Mouse (Mus musculus) layer of hippocampus, postnatal 36 days (tissue): ENCODE data around the gene Myd88. TPM values are rescaled to one million over a fixed set of nuclear protein-coding genes. Genes with fewer than 3 reads are reported as not detected.

Experiments used
- DNase-seq, 2 experiments: peaks; one replicate each; pipeline ENCODE4 v3.0.0; 2022
- total RNA-seq, 2 experiments: library from RNA; stranded (reverse); gene quantifications; 2 replicates each; pipeline ENCODE4 v1.2.3; 2021

The Myd88 gene
- total RNA-seq, 2 experiments from 2014 or later = 5.8 to 8.5 TPM

- DNase-seq = peak; percentile 42 to 56
Observed at GRCm38 (mm10) chr9:119339558-119340211, 1.5 kb downstream of the Myd88 start, which contains the start of gene Acaa1a. Gene Acaa1a (plus strand): TSS chr9:119339676.

DNA sequence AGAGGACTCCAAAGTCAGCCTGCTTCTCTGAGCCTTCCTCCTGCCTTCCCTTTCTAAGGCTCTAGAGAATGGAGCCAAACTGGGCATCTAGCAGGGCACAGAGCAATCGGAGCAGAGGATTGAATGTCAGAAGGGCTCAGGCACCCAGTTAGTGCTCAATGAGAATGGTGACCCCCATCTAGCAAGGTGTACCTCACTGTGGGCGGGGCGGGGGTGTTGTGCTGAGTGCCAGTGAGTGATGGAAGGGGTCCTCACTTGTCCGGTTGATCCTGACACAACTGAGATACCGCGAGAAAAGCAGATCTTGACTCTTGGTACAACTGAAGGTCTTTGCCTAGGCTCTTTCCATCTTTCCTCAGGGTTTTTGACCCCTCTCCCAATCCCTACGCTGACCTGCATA lies 2.1 kb downstream of the Myd88 start:
- DNase-seq = no peak

- no peak for DNase-seq
Observed at GRCm38 (mm10) chr9:119338350-119338749, 2.9 kb downstream of the Myd88 start.

GRCm38 (mm10) chr9:119337842-119338241 lies 3.4 kb downstream of the Myd88 start:
- no peak for DNase-seq

GRCm38 (mm10) chr9:119335571-119335970 lies 5.6 kb downstream of the Myd88 start:
- DNase-seq = no peak

DNA sequence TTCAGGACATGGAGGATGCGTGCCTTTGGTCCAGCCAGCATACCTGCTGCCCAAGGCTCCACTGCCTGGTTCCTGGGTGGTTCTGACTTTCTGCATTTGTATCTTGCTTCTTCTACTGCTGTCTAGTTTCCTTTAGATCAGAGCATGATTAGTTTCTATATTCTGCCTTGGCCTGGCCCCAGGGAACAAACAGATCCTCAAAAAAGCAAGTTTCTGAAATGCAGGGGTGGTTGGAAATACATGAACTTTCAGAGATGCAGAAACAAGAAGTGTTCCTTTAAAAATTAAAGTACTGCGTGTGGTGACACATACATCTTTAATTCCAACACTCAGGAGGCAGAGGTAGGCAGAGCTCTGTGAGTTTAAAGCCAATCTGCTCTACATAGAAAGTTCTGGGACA lies 6.4 kb downstream of the Myd88 start:
- no peak for DNase-seq

DNA sequence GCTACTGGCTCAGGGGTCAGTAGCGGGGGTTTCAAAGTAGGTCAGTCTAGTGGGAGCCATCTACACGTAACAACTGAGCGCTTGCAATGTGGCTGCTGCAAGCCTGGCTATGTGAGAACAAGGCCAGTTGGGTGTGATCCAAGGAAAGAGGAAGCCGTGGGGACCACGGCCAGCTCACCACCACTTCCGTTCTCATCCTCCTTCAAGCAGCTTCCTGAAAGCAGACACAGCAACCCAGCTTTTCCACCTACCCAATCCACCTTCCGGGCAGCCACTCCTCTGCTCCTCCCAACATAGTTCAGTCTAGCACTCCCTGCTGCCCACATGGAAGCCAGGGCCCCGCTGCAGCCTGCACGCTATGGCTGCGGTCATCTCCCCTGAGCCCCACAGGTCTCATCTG lies 6.9 kb downstream of the Myd88 start:
- no peak for DNase-seq

- DNase-seq = no peak
Observed at GRCm38 (mm10) chr9:119330186-119330963, 10.8 kb downstream of the Myd88 start.

- DNase-seq = no peak
Observed at GRCm38 (mm10) chr9:119328488-119328887, 12.7 kb downstream of the Myd88 start.

DNA sequence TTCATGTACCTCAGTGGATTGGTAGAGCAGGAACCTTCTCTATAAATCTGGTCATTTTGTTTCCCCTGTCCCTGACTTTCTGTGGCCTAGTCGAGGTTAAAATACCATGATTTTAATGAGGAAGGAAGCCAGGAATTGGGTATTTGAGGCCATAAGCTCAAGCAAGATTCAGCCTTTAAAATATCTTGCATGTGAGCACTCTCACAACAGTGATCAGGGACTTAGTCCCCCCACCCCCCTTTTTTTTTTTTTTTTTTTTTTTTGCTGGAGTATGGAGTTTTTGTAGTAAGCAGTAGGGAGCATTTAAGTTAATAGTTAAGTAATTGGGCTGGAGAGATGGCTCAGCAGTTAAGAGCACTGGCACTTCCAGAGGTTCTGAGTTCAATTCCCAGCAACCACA lies 17.1 kb downstream of the Myd88 start:
- no peak for DNase-seq

GRCm38 (mm10) chr9:119323260-119323645 lies 18.0 kb downstream of the Myd88 start:
- DNase-seq = peak in 1 of 2 experiments; percentile 14

- DNase-seq = peak; percentile 99
Observed at GRCm38 (mm10) chr9:119322289-119323259, 18.6 kb downstream of the Myd88 start, which contains the start of gene Oxsr1. Gene Oxsr1 (minus strand): TSS chr9:119322427.

GRCm38 (mm10) chr9:119321392-119322229 lies 19.6 kb downstream of the Myd88 start:
- DNase-seq = peak in 1 of 2 experiments; percentile 11

- no peak for DNase-seq
Observed at GRCm38 (mm10) chr9:119320946-119321345, 20.3 kb downstream of the Myd88 start.

- no peak for DNase-seq
Observed at GRCm38 (mm10) chr9:119320446-119320845, 20.8 kb downstream of the Myd88 start.

DNA sequence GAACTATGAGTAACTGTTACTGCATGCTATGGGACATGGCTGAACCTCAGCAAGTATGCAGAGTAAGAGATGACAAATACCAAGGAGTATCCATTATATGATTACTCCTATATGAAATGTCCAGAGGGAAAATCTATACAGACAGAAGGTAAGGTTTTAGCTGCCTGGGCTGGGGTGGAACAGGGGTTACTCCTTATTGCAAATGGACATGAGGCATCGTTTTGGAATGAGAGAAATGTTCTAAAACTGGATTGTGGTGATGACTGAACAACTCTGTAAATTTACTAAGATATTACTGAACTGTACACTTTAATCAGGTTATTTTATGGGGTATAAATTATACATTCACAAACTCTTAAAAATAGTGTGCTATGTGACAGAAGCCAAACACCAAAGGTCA lies 22.3 kb downstream of the Myd88 start:
- DNase-seq = no peak

DNA sequence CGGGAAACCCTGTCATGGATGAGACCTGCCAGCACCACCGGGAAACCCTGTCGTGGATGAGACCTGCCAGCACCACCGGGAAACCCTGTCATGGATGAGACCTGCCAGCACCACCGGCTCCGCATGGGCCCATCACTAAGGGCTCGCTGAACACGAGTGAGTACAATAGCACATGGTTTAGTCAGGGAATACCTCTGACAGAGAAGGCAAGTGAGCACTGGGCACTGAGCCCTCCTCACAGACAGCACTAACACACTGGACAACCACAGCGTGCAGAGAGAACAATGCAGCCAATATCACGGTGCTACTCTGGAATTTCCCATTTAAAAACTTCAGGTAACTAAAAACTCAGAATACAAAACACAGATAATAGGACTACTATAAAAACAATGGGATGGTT lies 28.1 kb downstream of the Myd88 start:
- no peak for DNase-seq

GRCm38 (mm10) chr9:119309067-119309466 lies 32.1 kb downstream of the Myd88 start:
- DNase-seq = no peak

- no peak for DNase-seq
Observed at GRCm38 (mm10) chr9:119305863-119306262, 35.3 kb downstream of the Myd88 start.

GRCm38 (mm10) chr9:119298563-119298962 lies 42.6 kb downstream of the Myd88 start:
- DNase-seq = no peak

- no peak for DNase-seq
Observed at GRCm38 (mm10) chr9:119297696-119298095, 43.5 kb downstream of the Myd88 start.

DNA sequence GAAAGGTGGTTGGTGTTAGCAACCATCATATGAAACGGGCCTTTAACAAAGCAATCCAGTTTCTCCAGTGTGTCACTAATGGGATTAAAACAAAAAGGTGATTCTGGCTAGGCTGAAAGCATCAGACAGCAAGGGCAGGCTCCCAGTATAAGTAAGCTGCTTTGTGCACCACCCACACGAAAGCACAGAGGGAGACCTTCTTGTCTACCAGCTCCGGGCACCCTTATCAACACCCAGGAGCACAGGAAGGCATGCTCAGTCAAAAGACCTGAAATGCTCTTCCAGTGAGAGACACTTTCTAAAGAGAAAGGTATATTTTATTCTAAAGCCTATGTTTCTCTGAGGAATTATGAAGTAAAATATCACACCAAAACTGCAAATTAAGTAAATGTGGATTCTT lies 50.4 kb downstream of the Myd88 start:
- no peak for DNase-seq
